Mouse (Mus musculus): ENCODE results near the gene Baiap2. TPM values are rescaled to one million over a fixed set of nuclear protein-coding genes. Genes with fewer than 3 reads are reported as not detected.

Gene Baiap2
- total and polyA plus RNA-seq, 2 experiments: 11.6 to 45.6 TPM

DNA sequence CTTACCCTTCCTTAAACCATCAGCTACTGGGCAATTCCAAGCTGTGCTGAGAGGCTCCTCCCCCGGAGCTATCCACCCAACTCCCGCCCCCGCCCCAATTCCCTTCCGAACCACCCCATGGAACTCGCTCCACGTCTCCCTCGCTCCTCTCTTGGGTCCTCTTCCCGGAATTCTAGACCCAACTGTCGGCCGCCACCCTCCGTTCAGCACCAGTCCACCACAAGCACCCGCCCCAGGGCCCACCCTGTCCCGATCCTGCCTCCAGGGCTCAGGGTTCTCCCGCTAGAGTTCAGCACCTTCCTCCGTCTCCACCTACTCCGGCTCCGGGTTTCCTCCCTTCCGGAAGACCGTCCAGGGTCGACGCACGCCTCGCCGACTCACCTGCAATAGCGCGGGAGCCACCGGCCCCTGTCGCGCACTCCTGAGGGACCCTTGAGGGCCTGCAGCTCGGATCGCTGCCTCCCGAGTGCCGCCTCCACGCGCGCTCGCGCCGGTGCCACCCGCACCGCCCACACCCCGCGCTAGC lies 299 bp upstream of the Baiap2 start:
- peak overlapping the region; percentile 76 for H3K4me3 ChIP-seq (ENCODE audit: insufficient read depth, low read depth, low read length)
- H3K36me3 ChIP-seq (ENCODE audit: control insufficient read depth, insufficient read depth, low read length): no peaks in the 10 kb centered on the region
- H3K4me1 ChIP-seq (ENCODE audit: control insufficient read depth, insufficient read depth, low read length): peaks cover 46% of the 10 kb centered on the region
- H3K79me2 ChIP-seq (ENCODE audit: control insufficient read depth, insufficient read depth, low read length): peaks cover 25% of the 10 kb centered on the region
- peak overlapping the region; percentile 81 for H3K9ac ChIP-seq (ENCODE audit: low read depth, low read length)
- H3K27ac ChIP-seq (replicated peaks; ENCODE audit: insufficient read depth, low read depth, low read length): peak overlapping the region; percentile 29
- peak; percentile 54 for DNase-seq (ENCODE audit: extremely low read depth, low read depth, low spot score)
- under 1% methylated on average over 43 of the region's 43 CpGs for WGBS
- H3K27me3 ChIP-seq (ENCODE audit: control insufficient read depth, insufficient read depth, low read length): no peaks in the 10 kb centered on the region
- TF ChIP-seq POLR2A (IDR thresholded peaks at IDR 0.05; ENCODE audit: extremely low read depth, insufficient read depth, low read length) (no peak), CTCF (IDR thresholded peaks at IDR 0.05; ENCODE audit: low read depth, low read length) (no peak)

DNA sequence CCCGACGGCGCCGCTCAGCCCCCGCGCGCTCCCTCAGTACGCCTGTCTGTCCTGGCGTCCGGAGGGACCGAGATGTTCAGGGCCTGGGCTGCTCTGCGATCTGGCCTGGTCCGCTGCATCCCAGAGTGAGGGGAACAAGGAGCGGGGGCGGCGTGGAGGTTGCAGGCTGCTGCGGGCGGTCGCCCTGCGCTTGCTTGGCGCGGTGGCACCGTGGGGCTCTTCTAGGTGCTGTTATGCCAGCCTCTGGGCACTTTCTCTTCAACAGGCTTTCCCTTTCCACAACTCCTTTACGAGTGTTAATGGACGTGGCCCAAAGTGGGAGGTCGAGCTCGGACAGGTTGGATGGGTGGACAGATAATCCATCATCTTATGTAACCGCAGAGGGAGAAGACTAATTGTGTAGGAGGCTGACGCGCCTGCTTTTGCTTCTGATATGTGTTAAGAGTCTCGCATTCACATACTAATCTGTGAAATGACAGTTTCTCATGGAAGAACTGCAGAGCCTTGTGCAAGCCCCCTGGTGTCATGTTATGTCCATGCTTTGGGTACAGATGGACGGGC lies 945 bp downstream of the Baiap2 start:
- H3K9ac ChIP-seq (ENCODE audit: low read depth, low read length): peak overlapping the region; percentile 97
- no peaks in the 10 kb centered on the region for H3K27me3 ChIP-seq (ENCODE audit: control insufficient read depth, insufficient read depth, low read length)
- H3K27ac ChIP-seq (replicated peaks; ENCODE audit: insufficient read depth, low read depth, low read length): peak overlapping the region; percentile 41
- no peak for TF ChIP-seq POLR2A (IDR thresholded peaks at IDR 0.05; ENCODE audit: extremely low read depth, insufficient read depth, low read length)
- no peak for TF ChIP-seq CTCF (IDR thresholded peaks at IDR 0.05; ENCODE audit: low read depth, low read length)
- DNase-seq (ENCODE audit: extremely low read depth, low read depth, low spot score): peak; percentile 48
- H3K36me3 ChIP-seq (ENCODE audit: control insufficient read depth, insufficient read depth, low read length): no peaks in the 10 kb centered on the region
- peaks cover 43% of the 10 kb centered on the region for H3K4me1 ChIP-seq (ENCODE audit: control insufficient read depth, insufficient read depth, low read length)
- H3K79me2 ChIP-seq (ENCODE audit: control insufficient read depth, insufficient read depth, low read length): peaks cover 33% of the 10 kb centered on the region
- WGBS: under 1% methylated on average over 32 of the region's 32 CpGs
- peak overlapping the region; percentile 62 for H3K4me3 ChIP-seq (ENCODE audit: insufficient read depth, low read depth, low read length)

GRCm38 (mm10) chr11:119945343-119945742 lies 2.8 kb downstream of the Baiap2 start:
- H3K27ac ChIP-seq (replicated peaks; ENCODE audit: insufficient read depth, low read depth, low read length): peak overlapping the region; percentile 86
- peak overlapping the region; percentile 64 for H3K9ac ChIP-seq (ENCODE audit: low read depth, low read length)
- H3K36me3 ChIP-seq (ENCODE audit: control insufficient read depth, insufficient read depth, low read length): no peaks in the 10 kb centered on the region
- peaks cover 46% of the 10 kb centered on the region for H3K79me2 ChIP-seq (ENCODE audit: control insufficient read depth, insufficient read depth, low read length)
- DNase-seq (ENCODE audit: extremely low read depth, low read depth, low spot score): peak; percentile 97
- H3K4me1 ChIP-seq (ENCODE audit: control insufficient read depth, insufficient read depth, low read length): peaks cover 42% of the 10 kb centered on the region
- 17% methylated on average over 7 of the region's 7 CpGs for WGBS
- no peaks in the 10 kb centered on the region for H3K27me3 ChIP-seq (ENCODE audit: control insufficient read depth, insufficient read depth, low read length)
- H3K4me3 ChIP-seq (ENCODE audit: insufficient read depth, low read depth, low read length): peak overlapping the region; percentile 62
- TF ChIP-seq POLR2A (IDR thresholded peaks at IDR 0.05; ENCODE audit: extremely low read depth, insufficient read depth, low read length) (no peak), CTCF (IDR thresholded peaks at IDR 0.05; ENCODE audit: low read depth, low read length) (no peak)

DNA sequence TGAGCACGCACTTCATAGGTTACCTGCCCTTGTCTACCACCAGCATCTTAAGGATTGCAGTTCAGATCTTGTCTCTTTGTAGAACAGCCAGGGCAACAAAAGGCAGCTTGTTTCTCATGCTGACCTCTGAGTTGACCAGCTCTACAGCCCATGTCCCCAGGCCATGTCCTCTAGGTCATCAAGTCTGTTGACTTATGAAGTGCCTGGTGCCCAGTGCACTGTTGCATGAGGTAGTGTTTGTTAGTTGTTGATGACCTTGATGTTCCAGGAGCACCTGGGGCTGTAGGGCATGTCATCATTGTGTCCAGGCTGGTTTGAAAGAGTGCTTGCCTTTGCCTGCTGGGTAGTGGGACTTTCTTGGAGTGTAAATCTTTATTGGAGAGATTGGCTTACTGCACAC lies 4.9 kb downstream of the Baiap2 start:
- DNase-seq (ENCODE audit: extremely low read depth, low read depth, low spot score): peak; percentile 99
- H3K79me2 ChIP-seq (ENCODE audit: control insufficient read depth, insufficient read depth, low read length): peaks cover 64% of the 10 kb centered on the region
- H3K4me3 ChIP-seq (ENCODE audit: insufficient read depth, low read depth, low read length): no peak overlapping the region
- WGBS: 22% methylated on average over 1 of the region's 1 CpGs
- no peak overlapping the region for H3K9ac ChIP-seq (ENCODE audit: low read depth, low read length)
- peak overlapping the region; percentile 86 for H3K27ac ChIP-seq (replicated peaks; ENCODE audit: insufficient read depth, low read depth, low read length)
- no peaks in the 10 kb centered on the region for H3K36me3 ChIP-seq (ENCODE audit: control insufficient read depth, insufficient read depth, low read length)
- peaks cover 62% of the 10 kb centered on the region for H3K4me1 ChIP-seq (ENCODE audit: control insufficient read depth, insufficient read depth, low read length)
- TF ChIP-seq POLR2A (IDR thresholded peaks at IDR 0.05; ENCODE audit: extremely low read depth, insufficient read depth, low read length) (no peak), CTCF (IDR thresholded peaks at IDR 0.05; ENCODE audit: low read depth, low read length) (no peak)
- H3K27me3 ChIP-seq (ENCODE audit: control insufficient read depth, insufficient read depth, low read length): no peaks in the 10 kb centered on the region

GRCm38 (mm10) chr11:119947897-119948296 lies 5.3 kb downstream of the Baiap2 start:
- Histone ChIP-seq H3K4me3 (ENCODE audit: insufficient read depth, low read depth, low read length) (no peak overlapping the region), H3K27ac (replicated peaks; ENCODE audit: insufficient read depth, low read depth, low read length) (peak overlapping the region; percentile 62), H3K4me1 (ENCODE audit: control insufficient read depth, insufficient read depth, low read length) (peaks cover 66% of the 10 kb centered on the region), H3K36me3 (ENCODE audit: control insufficient read depth, insufficient read depth, low read length) (no peaks in the 10 kb centered on the region), H3K9ac (ENCODE audit: low read depth, low read length) (peak overlapping the region; percentile 13; the same call in 1 of the 2 replicates), H3K27me3 (ENCODE audit: control insufficient read depth, insufficient read depth, low read length) (no peaks in the 10 kb centered on the region), H3K79me2 (ENCODE audit: control insufficient read depth, insufficient read depth, low read length) (peaks cover 69% of the 10 kb centered on the region)
- no peak for DNase-seq (ENCODE audit: extremely low read depth, low read depth, low spot score)
- 19% methylated on average over 2 of the region's 2 CpGs for WGBS
- TF ChIP-seq CTCF (IDR thresholded peaks at IDR 0.05; ENCODE audit: low read depth, low read length) (peak; percentile 30; the same call in 1 of the 2 replicates), POLR2A (IDR thresholded peaks at IDR 0.05; ENCODE audit: extremely low read depth, insufficient read depth, low read length) (no peak)

- peak overlapping the region; percentile 13 for H3K9ac ChIP-seq (ENCODE audit: low read depth, low read length)
- H3K4me1 ChIP-seq (ENCODE audit: control insufficient read depth, insufficient read depth, low read length): peaks cover 70% of the 10 kb centered on the region
- no peak for DNase-seq (ENCODE audit: extremely low read depth, low read depth, low spot score)
- no peaks in the 10 kb centered on the region for H3K36me3 ChIP-seq (ENCODE audit: control insufficient read depth, insufficient read depth, low read length)
- H3K4me3 ChIP-seq (ENCODE audit: insufficient read depth, low read depth, low read length): no peak overlapping the region
- peak overlapping the region; percentile 62 for H3K27ac ChIP-seq (replicated peaks; ENCODE audit: insufficient read depth, low read depth, low read length)
- no peak for TF ChIP-seq CTCF (IDR thresholded peaks at IDR 0.05; ENCODE audit: low read depth, low read length)
- no peak for TF ChIP-seq POLR2A (IDR thresholded peaks at IDR 0.05; ENCODE audit: extremely low read depth, insufficient read depth, low read length)
- no peaks in the 10 kb centered on the region for H3K27me3 ChIP-seq (ENCODE audit: control insufficient read depth, insufficient read depth, low read length)
- H3K79me2 ChIP-seq (ENCODE audit: control insufficient read depth, insufficient read depth, low read length): peaks cover 69% of the 10 kb centered on the region
- WGBS: 55% methylated on average over 4 of the region's 4 CpGs
These were observed 5.7 kb downstream of the Baiap2 start for GRCm38 (mm10) chr11:119948305-119948704.
